Mouse (Mus musculus) neutrophil, adult 5-6 weeks (primary cell): ENCODE measurements around the gene Spag7. TPM values are rescaled to one million over a fixed set of nuclear protein-coding genes. Genes with fewer than 3 reads are reported as not detected.

Source experiments
- ATAC-seq: fragments of 151-379, 151-347 bp; 2 replicates; pipeline ENCODE4 v1.8.0; 2017; ENCODE audit warnings: mild to moderate bottlenecking, moderate TSS enrichment; ENCODE audit not compliant: insufficient number of reproducible peaks, poor library complexity, low FRiP score, severe bottlenecking; ENCODE audit errors: extremely low read depth
- total RNA-seq: library from RNA; stranded (forward); fragments of 200-1000 nt; gene quantifications from 2 replicates; pipeline ENCODE4 v1.2.3, GENCODE M21; 2017

Spag7 gene
- total RNA-seq, 1 experiment from 2014 or later = 55.3 TPM

DNA sequence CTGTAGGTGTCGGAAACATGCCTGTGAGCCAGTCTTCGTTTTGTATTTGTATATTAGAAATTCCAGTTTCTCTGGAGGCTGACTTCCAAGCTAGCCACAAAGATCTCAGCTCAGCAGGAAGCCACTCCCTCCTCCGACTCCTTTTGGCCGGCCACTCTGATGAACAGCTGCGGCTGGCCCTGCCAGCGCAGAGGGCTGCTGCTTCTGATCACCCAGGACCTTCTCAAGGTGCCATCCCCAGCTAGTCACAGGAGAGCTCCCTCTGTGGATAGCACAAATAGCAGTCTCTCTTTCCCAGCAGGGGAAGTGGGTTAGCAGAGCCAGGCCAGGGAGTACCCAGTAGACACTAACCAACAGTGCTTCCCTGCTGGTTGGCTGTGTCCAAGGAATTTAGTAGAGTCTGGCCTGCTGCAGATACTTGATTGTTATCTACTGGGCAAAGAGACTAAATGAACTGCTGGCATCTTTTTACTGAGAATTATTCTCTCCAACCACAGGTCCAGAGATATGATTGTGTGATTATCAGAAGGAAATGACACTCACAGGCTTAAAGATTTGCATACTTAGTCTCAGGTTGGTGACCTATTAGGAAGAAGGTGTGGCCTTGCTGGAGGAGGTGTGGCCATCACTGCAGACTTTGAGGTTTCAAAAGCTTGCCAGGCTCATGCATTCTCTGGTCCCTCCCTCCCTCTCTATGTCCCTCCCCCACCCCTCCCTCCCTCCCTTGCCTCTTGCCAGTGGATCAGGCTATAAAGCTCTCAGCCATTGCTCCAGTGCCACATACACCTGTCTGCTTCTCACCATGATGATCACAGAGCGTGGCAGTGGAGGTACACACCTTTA is 47.0 kb downstream of the Spag7 start:
- peak; percentile 44 for ATAC-seq

DNA sequence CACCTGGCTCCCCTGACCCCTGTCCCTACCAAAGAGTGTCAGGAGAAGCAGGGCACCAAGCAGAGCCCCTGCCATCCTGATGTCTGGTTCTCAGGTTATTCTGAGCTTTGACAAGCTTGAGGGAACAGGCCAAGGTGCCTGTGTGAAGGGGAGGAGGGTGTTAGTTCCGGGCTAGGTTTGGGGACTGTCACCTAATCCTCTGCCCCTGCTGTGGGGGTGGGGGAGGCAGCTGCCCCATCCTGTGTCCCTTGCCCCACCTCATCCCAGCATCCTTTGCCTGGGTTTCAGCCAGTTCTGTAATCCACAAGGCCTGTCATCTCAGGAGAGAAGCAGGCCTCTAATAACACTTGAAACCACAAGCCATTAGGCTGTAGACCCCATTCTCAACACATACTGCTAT is 50.1 kb downstream of the Spag7 start, which contains the start of gene Chrne:
Gene Chrne, minus strand, starts transcription at position 116 of the 400 bp plus-strand sequence.
- no peak for ATAC-seq

GRCm38 (mm10) chr11:70615516-70616093 is 53.6 kb downstream of the Spag7 start, which contains the start of gene 4930544D05Rik:
4930544D05Rik (plus strand) TSS chr11:70615848.
- peak; percentile 23; the same call in 1 of the 2 replicates for ATAC-seq

GRCm38 (mm10) chr11:70615074-70615473 is 54.1 kb downstream of the Spag7 start:
- ATAC-seq = peak; percentile 83

Other genes with a start within 250 kb of the Spag7 start
- gene Arrb2, start 236.8 kb downstream of the Spag7 start, total RNA-seq = 278 and 300 TPM in 2 replicates
- 43.7 and 46.3 TPM in 2 replicates for gene Med11, start 217.5 kb downstream of the Spag7 start, total RNA-seq
- 0.37 and 0.58 TPM in 2 replicates for gene Zmynd15, start 210.0 kb downstream of the Spag7 start, total RNA-seq
- gene Cxcl16, start 209.4 kb downstream of the Spag7 start, total RNA-seq = 0.74 TPM in 1 of 2 replicates, not detected in the other
- gene Tm4sf5, start 164.2 kb downstream of the Spag7 start, total RNA-seq = not detected in 2 replicates
- not detected in 2 replicates for gene Vmo1, start 154.8 kb downstream of the Spag7 start, total RNA-seq
- not detected in 2 replicates for gene Gltpd2, start 150.2 kb downstream of the Spag7 start, total RNA-seq
- 124 and 133 TPM in 2 replicates for gene Psmb6, start 144.0 kb downstream of the Spag7 start, total RNA-seq
- gene Gm40193, start 136.5 kb downstream of the Spag7 start, total RNA-seq = not detected in 2 replicates
- 0.86 and 4.3 TPM in 2 replicates for gene Pld2, start 129.4 kb downstream of the Spag7 start, total RNA-seq
- 21.8 and 23.1 TPM in 2 replicates for gene Mink1, start 106.5 kb downstream of the Spag7 start, total RNA-seq
- gene 4930544D05Rik, start 53.6 kb downstream of the Spag7 start, total RNA-seq = not detected in 2 replicates
- 1.7 TPM in 1 of 2 replicates, not detected in the other for gene Chrne, start 50.2 kb downstream of the Spag7 start, total RNA-seq
- gene Gp1ba, start 30.3 kb downstream of the Spag7 start, total RNA-seq = 1.4 and 1.7 TPM in 2 replicates
- gene Rnf167, start 22.2 kb downstream of the Spag7 start, total RNA-seq = 261 and 283 TPM in 2 replicates
- 75.8 and 82.8 TPM in 2 replicates for gene Slc25a11, start 21.9 kb downstream of the Spag7 start, total RNA-seq
- gene Pfn1, start 14.8 kb downstream of the Spag7 start, total RNA-seq = 683 and 728 TPM in 2 replicates
- gene Eno3, start 12.2 kb downstream of the Spag7 start, total RNA-seq = 16.7 and 21.2 TPM in 2 replicates
- 24.1 and 36.1 TPM in 2 replicates for gene Camta2, start 18.7 kb upstream of the Spag7 start, total RNA-seq
- 0.37 TPM in 1 of 2 replicates, not detected in the other for gene Inca1, start 30.7 kb upstream of the Spag7 start, total RNA-seq
- 27.6 and 28.0 TPM in 2 replicates for gene Kif1c, start 31.1 kb upstream of the Spag7 start, total RNA-seq
- gene Zfp3, start 94.8 kb upstream of the Spag7 start, total RNA-seq = 2.6 and 2.8 TPM in 2 replicates
- gene Scimp, start 143.2 kb upstream of the Spag7 start, total RNA-seq = 15.1 and 25.1 TPM in 2 replicates
- gene Rabep1, start 175.4 kb upstream of the Spag7 start, total RNA-seq = 76.0 and 84.5 TPM in 2 replicates